Mouse (Mus musculus): ENCODE measurements around the gene Hoxc9. TPM values are rescaled to one million over a fixed set of nuclear protein-coding genes. Genes with fewer than 3 reads are reported as not detected.
A peak's percentile ranks its signal among the peaks of the same experiment; 100 is the strongest.

The Hoxc9 gene
- total RNA-seq (2021), result 1 to 10 TPM; 6.7 to 8.3 TPM
- long read RNA-seq, experiment 1, partial matches to known transcripts, result 15 of 16 reads
- long read RNA-seq, experiment 1, other reads (novel, unspliced or antisense), result 1 of 16 reads
- long read RNA-seq, experiment 2, partial matches to known transcripts, result 15 of 16 reads
- long read RNA-seq, experiment 2, other reads (novel, unspliced or antisense), result 1 of 16 reads

GRCm38 (mm10) chr15:102976171-102976570 lies at the start of gene Hoxc9:
Gene Hoxc9, plus strand, starts transcription at chr15:102976439.
- peak within 1 kb of the TSS; percentile 91 for H3K27ac ChIP-seq
- DNase-seq, result peak; percentile 67
- peak within 1 kb of the TSS; percentile 85 for H3K4me3 ChIP-seq
- intact Hi-C loops (cut with DNase I), result no loop called here
- no peak for TF ChIP-seq CTCF (IDR thresholded peaks at IDR 0.05)

GRCm38 (mm10) chr15:102927032-102927645 lies 49.1 kb upstream of the Hoxc9 start:
- DNase-seq, result no peak
- intact Hi-C loops (cut with DNase I), result no loop called here
- no peak overlapping the region for H3K27ac ChIP-seq
- no peak overlapping the region for H3K4me3 ChIP-seq
- no peak for TF ChIP-seq CTCF (IDR thresholded peaks at IDR 0.05)

- Histone ChIP-seq H3K4me3 (no peak overlapping the region), H3K27ac (no peak overlapping the region)
- no peak for DNase-seq
- intact Hi-C loops (cut with DNase I), result no loop called here
- no peak for TF ChIP-seq CTCF (IDR thresholded peaks at IDR 0.05)
Measured at GRCm38 (mm10) chr15:102931706-102932358, 44.4 kb upstream of the Hoxc9 start.

- no peak for TF ChIP-seq CTCF (IDR thresholded peaks at IDR 0.05)
- Histone ChIP-seq H3K27ac (no peak overlapping the region), H3K4me3 (no peak overlapping the region)
- intact Hi-C loops (cut with DNase I), result no loop called here
- DNase-seq, result no peak
Measured at GRCm38 (mm10) chr15:102934438-102934837, 41.8 kb upstream of the Hoxc9 start.

- intact Hi-C loops (cut with DNase I), result no loop called here
- H3K27ac ChIP-seq, result no peak overlapping the region
- H3K4me3 ChIP-seq, result peak overlapping the region; percentile 54
- DNase-seq, result peak; percentile 38
- TF ChIP-seq CTCF (IDR thresholded peaks at IDR 0.05), result no peak
Measured at GRCm38 (mm10) chr15:102934897-102935296, 41.3 kb upstream of the Hoxc9 start.

GRCm38 (mm10) chr15:102936279-102936972 lies 39.8 kb upstream of the Hoxc9 start, which contains the start of gene Hoxc12:
Gene Hoxc12, plus strand, starts transcription at chr15:102936757.
- Histone ChIP-seq H3K4me3 (peak within 1 kb of the TSS; percentile 50), H3K27ac (no peak within 1 kb of the TSS)
- intact Hi-C loops (cut with DNase I), result no loop called here

GRCm38 (mm10) chr15:102937036-102937666 lies 39.1 kb upstream of the Hoxc9 start:
- no peak overlapping the region for H3K27ac ChIP-seq
- peak overlapping the region; percentile 50 for H3K4me3 ChIP-seq
- intact Hi-C loops (cut with DNase I), result no loop called here
- no peak for TF ChIP-seq CTCF (IDR thresholded peaks at IDR 0.05)
- peak; percentile 24 for DNase-seq

More at GRCm38 (mm10) chr15:102936279-102936972, 39.8 kb upstream of the Hoxc9 start, which contains the start of gene Hoxc12:
- no peak for DNase-seq
- TF ChIP-seq CTCF (IDR thresholded peaks at IDR 0.05), result no peak

- peak overlapping the region; percentile 43 for H3K4me3 ChIP-seq
- intact Hi-C loops (cut with DNase I), result loop anchor here (5.0 kb wide), 2 partner anchors 152 to 177 kb away; no protein-coding TSS in a partner anchor
- no peak overlapping the region for H3K27ac ChIP-seq
- TF ChIP-seq CTCF (IDR thresholded peaks at IDR 0.05), result no peak
- peak; percentile 39 for DNase-seq
Measured at GRCm38 (mm10) chr15:102939256-102940155, 36.7 kb upstream of the Hoxc9 start.

GRCm38 (mm10) chr15:102942739-102943467 lies 33.3 kb upstream of the Hoxc9 start:
- TF ChIP-seq CTCF (IDR thresholded peaks at IDR 0.05), result peak; percentile 58
- intact Hi-C loops (cut with DNase I), result loop anchor here (5.0 kb wide), 2 partner anchors 156 to 181 kb away; no protein-coding TSS in a partner anchor
- peak overlapping the region; percentile 81 for H3K4me3 ChIP-seq
- H3K27ac ChIP-seq, result peak overlapping the region; percentile 74
- DNase-seq, result peak; percentile 82

- TF ChIP-seq CTCF (IDR thresholded peaks at IDR 0.05), result no peak
- H3K27ac ChIP-seq, result peak overlapping the region; percentile 74
- peak overlapping the region; percentile 81 for H3K4me3 ChIP-seq
- intact Hi-C loops (cut with DNase I), result loop anchor here (5.0 kb wide), 2 partner anchors 156 to 181 kb away; no protein-coding TSS in a partner anchor
- no peak for DNase-seq
Measured at GRCm38 (mm10) chr15:102943468-102943813, 32.8 kb upstream of the Hoxc9 start.
